Mouse (Mus musculus) stomach, postnatal 0 days (tissue): ENCODE measurements around the gene Fosl2.
A peak's percentile ranks its signal among the peaks of the same experiment; 100 is the strongest.

ENCODE experiments used
- CTCF ChIP-seq: IDR thresholded peaks from 2 replicates; pipeline ENCODE4 v1.5.1; 2016; ENCODE audit warnings: antibody characterized with exemption, low read depth, mild to moderate bottlenecking, moderate library complexity
- EP300 ChIP-seq: optimal IDR thresholded peaks from 2 replicates; pipeline ENCODE3; 2016; ENCODE audit warnings: antibody characterized with exemption

DNA sequence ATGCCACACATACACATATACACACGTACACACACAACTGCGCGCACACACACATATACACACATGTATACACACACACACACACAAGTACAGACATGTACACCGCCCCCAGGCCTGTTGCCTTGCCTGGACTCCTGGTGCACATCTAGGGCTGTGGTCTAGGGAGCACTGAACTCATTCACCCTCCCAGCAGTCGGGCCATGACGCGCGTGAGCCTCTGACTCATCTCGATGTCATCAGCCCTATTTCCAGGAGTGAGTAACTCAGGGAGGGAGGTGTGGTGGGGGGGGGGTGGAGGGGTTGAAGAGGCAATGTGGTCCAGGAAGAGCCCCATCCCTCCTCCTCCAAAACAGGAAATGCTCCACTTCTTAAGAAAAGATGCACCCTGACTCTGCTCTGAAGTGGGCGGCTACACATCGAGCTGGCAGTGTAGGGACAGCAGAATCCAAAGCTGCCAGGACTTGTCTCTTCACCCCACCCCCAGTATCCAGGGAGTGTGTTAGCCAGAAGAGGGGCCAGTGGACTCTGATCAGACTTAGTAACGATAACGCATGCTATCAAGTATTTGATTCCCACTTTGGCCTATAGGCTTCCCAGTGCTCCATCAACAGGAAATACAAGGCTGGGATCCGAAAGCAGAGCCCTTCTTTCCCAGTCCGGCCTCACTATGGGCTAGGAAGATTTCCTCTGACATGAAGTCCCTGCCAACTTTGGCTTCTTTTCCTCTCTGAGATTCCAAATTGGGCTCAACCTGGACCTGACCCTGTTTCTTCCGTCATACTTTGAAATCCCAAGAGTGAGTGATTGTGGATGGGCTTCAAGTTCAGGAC lies 56.6 kb downstream of the Fosl2 start:
- peak; percentile 25 for TF ChIP-seq CTCF
- TF ChIP-seq EP300: no peak
